Mouse (Mus musculus): ENCODE measurements around the gene Iqsec1.

DNA sequence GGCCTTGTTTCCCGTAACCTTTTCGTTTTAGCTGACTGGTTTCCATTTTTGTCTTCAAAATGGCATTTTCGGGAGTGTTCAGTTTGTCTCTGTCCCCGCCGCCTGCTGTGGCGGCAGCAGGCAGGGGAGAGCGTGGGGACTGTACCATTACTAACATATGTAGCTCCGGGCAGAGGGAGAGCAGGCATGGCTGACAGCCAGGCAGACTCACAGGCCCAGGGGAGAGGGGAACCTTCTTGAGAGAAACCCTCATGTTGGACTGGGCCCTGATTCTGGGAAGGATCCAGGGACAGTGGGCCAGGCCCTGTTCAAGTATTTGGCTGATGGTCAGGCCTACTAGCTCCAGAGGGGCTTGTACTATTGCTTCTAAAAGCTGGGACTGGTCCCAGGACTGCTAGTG, 185.9 kb downstream of the Iqsec1 start:
- no peak for TF ChIP-seq CTCF (IDR thresholded peaks at IDR 0.05; ENCODE audit: low read depth)
- no peak for TF ChIP-seq EP300 (optimal IDR thresholded peaks at IDR 0.05)

All from stomach, postnatal 0 days (tissue).